Mouse (Mus musculus): Measurements from ENCODE around the gene Zfp39. TPM values are rescaled to one million over a fixed set of nuclear protein-coding genes. Genes with fewer than 3 reads are reported as not detected.

The Zfp39 gene
- total RNA-seq, 1 experiment: 3.0 TPM

- no peak for TF ChIP-seq MAFK (IDR thresholded peaks at IDR 0.05; ENCODE audit: insufficient read depth, low read depth, low read length)
- TF ChIP-seq ZC3H11A (IDR thresholded peaks at IDR 0.05; ENCODE audit: borderline replicate concordance, low read depth, low read length): no peak
- no peak for TF ChIP-seq CHD2 (IDR thresholded peaks at IDR 0.05; ENCODE audit: low read depth, low read length)
- no peak for TF ChIP-seq HCFC1 (IDR thresholded peaks at IDR 0.05; ENCODE audit: borderline replicate concordance, insufficient read depth, low read length)
- TF ChIP-seq ZNF384 (IDR thresholded peaks at IDR 0.05; ENCODE audit: low read depth, low read length): no peak
- H3K4me3 ChIP-seq (ENCODE audit: insufficient read depth in 1 of 2, low read depth in 1 of 2, low read length in 2 of 2, poor library complexity in 1 of 2, severe bottlenecking in 1 of 2): no peak overlapping the region
- H3K9me3 ChIP-seq (ENCODE audit: control insufficient read depth, insufficient read depth, low read depth, low read length): no peaks in the 10 kb centered on the region
- peaks cover 0 to 8% of the 10 kb centered on the region in 2 experiments; a peak in 1 of 4 replicates for H3K4me1 ChIP-seq (ENCODE audit: control insufficient read depth in 2 of 2, insufficient read depth in 2 of 2, low read length in 2 of 2, poor library complexity in 1 of 2)
- H3K36me3 ChIP-seq (ENCODE audit: control insufficient read depth, insufficient read depth, low read length, poor library complexity, severe bottlenecking): peaks cover 7% of the 10 kb centered on the region; the same call in 1 of the 2 replicates
- in situ Hi-C loops (cut with MboI; ENCODE audit: low sequenced_read_pairs in 2 of 2, unreplicated experiment in 2 of 2): no loop called here
- DNase-seq (ENCODE audit: low read depth, low spot score): no peak
- H3K9ac ChIP-seq (ENCODE audit: insufficient read depth, low read depth, low read length, poor library complexity, severe bottlenecking): no peak overlapping the region
- no peak overlapping the region for H3K27ac ChIP-seq (ENCODE audit: insufficient read depth, low read depth, low read length, poor library complexity, severe bottlenecking)
These were observed 23.0 kb upstream of the Zfp39 start for GRCm38 (mm10) chr11:58927053-58927452.

DNA sequence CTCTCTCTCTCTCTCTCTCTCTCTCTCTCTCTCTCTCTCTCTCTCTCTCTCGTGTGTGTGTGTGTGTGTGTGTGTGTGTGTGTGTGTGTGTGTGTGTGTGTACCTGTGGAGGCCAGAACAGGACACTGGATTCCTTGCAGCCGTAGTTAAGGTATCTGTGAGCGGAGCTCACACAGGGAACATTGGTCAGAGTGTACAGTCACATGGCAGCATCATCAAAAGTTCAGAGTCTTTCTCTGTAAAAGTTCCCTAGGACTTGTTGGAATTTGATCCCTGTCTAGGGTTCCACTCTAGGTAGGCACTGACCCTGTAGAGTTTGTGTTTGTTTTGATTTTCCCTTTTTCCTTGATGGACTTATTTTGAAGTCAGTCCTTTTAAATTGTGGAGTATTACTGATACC lies 22.6 kb upstream of the Zfp39 start:
- in situ Hi-C loops (cut with MboI; ENCODE audit: low sequenced_read_pairs in 2 of 2, unreplicated experiment in 2 of 2): no loop called here
- H3K4me1 ChIP-seq (ENCODE audit: control insufficient read depth in 2 of 2, insufficient read depth in 2 of 2, low read length in 2 of 2, poor library complexity in 1 of 2): peaks cover 0 to 8% of the 10 kb centered on the region in 2 experiments; a peak in 1 of 4 replicates
- H3K9me3 ChIP-seq (ENCODE audit: control insufficient read depth, insufficient read depth, low read depth, low read length): no peaks in the 10 kb centered on the region
- H3K4me3 ChIP-seq (ENCODE audit: insufficient read depth in 1 of 2, low read depth in 1 of 2, low read length in 2 of 2, poor library complexity in 1 of 2, severe bottlenecking in 1 of 2): no peak overlapping the region
- H3K9ac ChIP-seq (ENCODE audit: insufficient read depth, low read depth, low read length, poor library complexity, severe bottlenecking): no peak overlapping the region
- TF ChIP-seq ZC3H11A (IDR thresholded peaks at IDR 0.05; ENCODE audit: borderline replicate concordance, low read depth, low read length): no peak
- TF ChIP-seq HCFC1 (IDR thresholded peaks at IDR 0.05; ENCODE audit: borderline replicate concordance, insufficient read depth, low read length): no peak
- TF ChIP-seq ZNF384 (IDR thresholded peaks at IDR 0.05; ENCODE audit: low read depth, low read length): no peak
- no peak for TF ChIP-seq MAFK (IDR thresholded peaks at IDR 0.05; ENCODE audit: insufficient read depth, low read depth, low read length)
- TF ChIP-seq CHD2 (IDR thresholded peaks at IDR 0.05; ENCODE audit: low read depth, low read length): no peak
- H3K27ac ChIP-seq (ENCODE audit: insufficient read depth, low read depth, low read length, poor library complexity, severe bottlenecking): no peak overlapping the region
- H3K36me3 ChIP-seq (ENCODE audit: control insufficient read depth, insufficient read depth, low read length, poor library complexity, severe bottlenecking): peaks cover 3% of the 10 kb centered on the region; the same call in 1 of the 2 replicates
- DNase-seq (ENCODE audit: low read depth, low spot score): no peak

DNA sequence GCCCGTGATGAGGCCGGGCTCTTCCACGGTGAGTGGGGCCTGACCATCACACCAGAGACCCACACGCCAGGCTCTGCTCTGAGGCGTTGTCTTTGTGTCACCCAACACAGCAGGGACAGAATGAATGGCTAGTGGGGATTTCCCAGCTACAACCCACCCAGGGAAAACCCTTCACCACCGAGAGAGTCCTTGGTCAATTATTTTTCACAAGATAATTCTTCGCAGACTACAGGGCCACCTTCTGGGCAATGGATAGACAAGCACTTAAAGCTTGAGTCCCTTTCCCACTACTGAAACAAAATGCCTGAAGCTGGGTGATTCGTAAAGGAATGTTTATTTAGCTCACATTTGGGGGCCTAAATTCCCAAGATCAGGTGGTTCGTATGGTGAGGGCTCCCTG lies 18.4 kb upstream of the Zfp39 start:
- in situ Hi-C loops (cut with MboI; ENCODE audit: low sequenced_read_pairs in 2 of 2, unreplicated experiment in 2 of 2): no loop called here
- Histone ChIP-seq H3K4me1 (ENCODE audit: control insufficient read depth in 2 of 2, insufficient read depth in 2 of 2, low read length in 2 of 2, poor library complexity in 1 of 2) (no peaks in the 10 kb centered on the region), H3K4me3 (ENCODE audit: insufficient read depth in 1 of 2, low read depth in 1 of 2, low read length in 2 of 2, poor library complexity in 1 of 2, severe bottlenecking in 1 of 2) (no peak overlapping the region), H3K36me3 (ENCODE audit: control insufficient read depth, insufficient read depth, low read length, poor library complexity, severe bottlenecking) (no peaks in the 10 kb centered on the region), H3K27ac (ENCODE audit: insufficient read depth, low read depth, low read length, poor library complexity, severe bottlenecking) (no peak overlapping the region), H3K9ac (ENCODE audit: insufficient read depth, low read depth, low read length, poor library complexity, severe bottlenecking) (no peak overlapping the region), H3K9me3 (ENCODE audit: control insufficient read depth, insufficient read depth, low read depth, low read length) (no peaks in the 10 kb centered on the region)
- TF ChIP-seq ZNF384 (IDR thresholded peaks at IDR 0.05; ENCODE audit: low read depth, low read length) (no peak), ZC3H11A (IDR thresholded peaks at IDR 0.05; ENCODE audit: borderline replicate concordance, low read depth, low read length) (no peak), MAFK (IDR thresholded peaks at IDR 0.05; ENCODE audit: insufficient read depth, low read depth, low read length) (no peak), CHD2 (IDR thresholded peaks at IDR 0.05; ENCODE audit: low read depth, low read length) (no peak), HCFC1 (IDR thresholded peaks at IDR 0.05; ENCODE audit: borderline replicate concordance, insufficient read depth, low read length) (no peak)
- no peak for DNase-seq (ENCODE audit: low read depth, low spot score)

DNA sequence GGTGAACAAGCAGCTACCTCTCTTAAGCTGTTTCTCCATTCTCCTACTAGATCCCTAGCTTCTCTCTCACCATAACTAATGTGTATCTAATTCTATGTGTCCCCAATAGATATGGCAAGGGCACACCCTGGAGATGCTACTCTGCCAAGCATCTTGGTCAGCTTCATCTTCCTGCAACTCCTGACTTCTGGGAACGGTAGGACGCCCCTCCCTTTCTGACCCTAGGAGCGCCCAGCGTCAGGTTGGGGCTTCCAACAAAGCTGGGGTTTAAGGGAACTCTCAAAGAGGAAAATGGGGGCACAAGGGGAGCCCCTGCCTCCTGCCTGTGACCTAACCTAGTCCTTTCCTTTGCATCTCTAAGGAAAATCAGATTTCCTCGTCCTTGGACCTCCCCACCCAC lies 14.7 kb upstream of the Zfp39 start:
- in situ Hi-C loops (cut with MboI; ENCODE audit: low sequenced_read_pairs in 2 of 2, unreplicated experiment in 2 of 2): no loop called here
- TF ChIP-seq MAFK (IDR thresholded peaks at IDR 0.05; ENCODE audit: insufficient read depth, low read depth, low read length): no peak
- TF ChIP-seq ZC3H11A (IDR thresholded peaks at IDR 0.05; ENCODE audit: borderline replicate concordance, low read depth, low read length): no peak
- TF ChIP-seq CHD2 (IDR thresholded peaks at IDR 0.05; ENCODE audit: low read depth, low read length): no peak
- no peak for TF ChIP-seq ZNF384 (IDR thresholded peaks at IDR 0.05; ENCODE audit: low read depth, low read length)
- no peak for TF ChIP-seq HCFC1 (IDR thresholded peaks at IDR 0.05; ENCODE audit: borderline replicate concordance, insufficient read depth, low read length)
- H3K27ac ChIP-seq (ENCODE audit: insufficient read depth, low read depth, low read length, poor library complexity, severe bottlenecking): no peak overlapping the region
- H3K4me3 ChIP-seq (ENCODE audit: insufficient read depth in 1 of 2, low read depth in 1 of 2, low read length in 2 of 2, poor library complexity in 1 of 2, severe bottlenecking in 1 of 2): no peak overlapping the region
- no peaks in the 10 kb centered on the region for H3K36me3 ChIP-seq (ENCODE audit: control insufficient read depth, insufficient read depth, low read length, poor library complexity, severe bottlenecking)
- DNase-seq (ENCODE audit: low read depth, low spot score): no peak
- no peaks in the 10 kb centered on the region for H3K9me3 ChIP-seq (ENCODE audit: control insufficient read depth, insufficient read depth, low read depth, low read length)
- no peaks in the 10 kb centered on the region for H3K4me1 ChIP-seq (ENCODE audit: control insufficient read depth in 2 of 2, insufficient read depth in 2 of 2, low read length in 2 of 2, poor library complexity in 1 of 2)
- H3K9ac ChIP-seq (ENCODE audit: insufficient read depth, low read depth, low read length, poor library complexity, severe bottlenecking): no peak overlapping the region
